Mouse (Mus musculus) T-helper 17 cell (primary cell): ENCODE results near the gene Fgd6.

Experiments used
- in situ Hi-C, 2 experiments: fragments of 300-600 bp; cut with MboI, MseI; formaldehyde crosslinking; loops; 1 replicate in 1 of 2; 2 replicates in 1 of 2; pipeline ENCODE4 v1.15.1; 2025; ENCODE audit warnings: high pct_unique_total_duplicates in 2 of 2

Fgd6 gene

DNA sequence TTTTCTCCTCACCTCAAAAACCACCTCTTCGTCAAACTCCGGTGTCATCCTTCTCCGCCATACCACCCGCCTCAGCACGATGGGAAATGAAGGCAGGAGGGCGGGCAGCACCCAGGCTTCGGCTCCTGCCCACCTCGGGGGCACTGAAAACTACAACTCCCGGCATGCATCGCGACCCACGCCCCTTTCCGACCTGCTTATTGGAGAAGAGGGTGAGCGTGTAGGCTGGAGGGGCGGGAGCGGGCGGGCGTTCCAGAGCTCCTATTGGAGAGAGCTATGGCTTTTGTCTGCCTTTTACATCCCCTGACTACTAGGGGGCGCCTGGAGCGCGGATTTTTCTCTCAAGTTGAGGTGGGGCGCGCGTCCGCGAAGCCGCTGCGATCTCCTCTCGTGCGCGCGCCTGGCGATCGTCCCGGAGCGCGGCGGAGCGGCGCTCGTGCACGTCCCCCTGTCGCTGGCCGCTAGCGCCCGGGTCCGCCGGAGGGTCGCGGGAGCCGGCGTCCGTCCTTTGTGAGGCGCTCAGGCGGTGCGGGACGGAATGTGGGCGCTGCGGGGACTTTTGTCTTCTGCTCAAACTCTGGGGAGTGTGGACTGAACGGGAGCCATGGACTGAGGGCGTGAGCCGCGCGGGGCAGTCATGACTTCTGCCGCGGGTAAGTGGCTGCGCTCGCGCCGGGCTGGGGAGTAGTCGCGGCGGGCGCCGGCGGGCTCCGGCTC is at the start of gene Fgd6, which contains the start of gene Vezt:
Gene Fgd6 (plus strand): TSS at position 344 of the 717 bp plus-strand sequence.
Gene Vezt (minus strand): TSS at position 160 of the 717 bp plus-strand sequence.
- in situ Hi-C loops, result loop anchor here in 1 of 2 experiments (10.0 kb wide), 1 partner anchor 79 kb away; no protein-coding TSS in a partner anchor

DNA sequence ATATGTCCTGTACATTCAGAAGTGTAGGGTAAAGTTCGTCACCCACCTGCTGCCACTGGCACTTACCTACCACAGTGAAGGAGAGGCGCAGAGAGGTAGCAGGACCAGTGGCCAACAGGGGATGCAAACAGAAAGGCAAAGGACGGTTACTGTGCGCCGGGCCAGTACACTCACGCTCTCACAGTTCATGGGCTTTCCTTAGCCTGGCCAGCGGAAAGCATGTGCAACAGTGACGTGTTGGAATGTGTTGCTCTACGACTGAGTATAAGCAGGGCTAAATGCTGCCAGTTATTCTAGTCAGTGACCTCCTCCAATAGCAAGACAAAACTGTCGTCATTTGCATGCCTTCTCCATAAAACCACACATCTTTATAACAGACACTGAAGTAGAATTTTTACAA is 41.7 kb upstream of the Fgd6 start:
- in situ Hi-C loops, result no loop called here

DNA sequence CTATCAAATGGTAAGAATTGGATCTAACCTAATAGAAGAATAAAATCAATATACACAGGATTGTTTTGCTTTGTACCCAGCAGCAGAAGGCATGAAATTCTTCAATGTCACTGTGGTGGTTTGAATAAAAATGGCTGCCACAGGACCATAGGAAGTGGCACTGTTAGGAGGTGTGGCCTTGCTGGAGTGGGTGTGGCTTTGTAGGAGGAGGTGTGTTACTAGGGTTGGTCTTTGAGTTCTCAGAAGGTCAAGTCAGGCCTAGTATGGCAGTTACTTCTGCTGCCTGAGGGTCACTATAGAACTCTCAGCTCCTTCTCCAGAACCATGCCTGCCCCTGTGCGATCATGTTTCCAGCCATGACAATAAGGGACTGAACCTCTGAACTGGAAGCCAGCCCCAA is 40.7 kb upstream of the Fgd6 start:
- in situ Hi-C loops, result no loop called here

DNA sequence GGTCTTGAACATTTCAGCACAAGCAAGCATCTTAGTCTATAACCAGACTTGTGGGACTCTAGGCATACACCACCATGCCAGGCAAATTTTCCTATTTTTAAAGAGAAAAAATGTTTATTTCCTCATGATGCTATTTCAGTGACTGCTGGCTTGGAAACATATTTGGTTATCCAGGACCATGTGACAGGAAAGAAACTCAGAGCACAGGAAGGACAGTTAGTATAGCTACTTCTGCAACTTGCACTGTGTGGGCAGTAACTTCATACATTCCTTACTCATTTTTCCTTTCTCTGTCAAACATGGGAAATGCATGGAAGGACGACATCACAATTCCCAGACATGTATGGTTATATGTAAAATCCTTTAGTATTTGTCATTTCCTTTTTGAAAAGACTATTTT is 36.4 kb upstream of the Fgd6 start:
- in situ Hi-C loops, result no loop called here

DNA sequence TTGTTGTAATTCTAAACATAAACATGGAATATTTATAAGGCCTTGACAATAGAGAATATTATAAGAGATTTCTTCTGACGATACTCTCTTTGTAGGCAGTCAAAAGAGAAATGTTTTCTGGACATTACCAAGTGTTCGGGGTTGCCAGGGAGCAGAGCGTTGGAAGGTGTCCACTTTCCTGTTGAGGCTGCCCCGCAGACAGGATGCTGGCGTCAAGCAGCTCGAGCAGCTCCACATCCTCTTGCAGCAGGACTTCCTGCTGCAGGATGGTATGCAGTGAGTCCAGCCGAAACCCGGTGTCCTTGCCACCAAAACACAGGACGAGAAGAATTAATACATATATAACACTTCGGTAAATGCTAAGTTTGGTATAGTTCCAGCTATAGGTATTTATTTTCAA is 35.6 kb upstream of the Fgd6 start:
- in situ Hi-C loops, result no loop called here

DNA sequence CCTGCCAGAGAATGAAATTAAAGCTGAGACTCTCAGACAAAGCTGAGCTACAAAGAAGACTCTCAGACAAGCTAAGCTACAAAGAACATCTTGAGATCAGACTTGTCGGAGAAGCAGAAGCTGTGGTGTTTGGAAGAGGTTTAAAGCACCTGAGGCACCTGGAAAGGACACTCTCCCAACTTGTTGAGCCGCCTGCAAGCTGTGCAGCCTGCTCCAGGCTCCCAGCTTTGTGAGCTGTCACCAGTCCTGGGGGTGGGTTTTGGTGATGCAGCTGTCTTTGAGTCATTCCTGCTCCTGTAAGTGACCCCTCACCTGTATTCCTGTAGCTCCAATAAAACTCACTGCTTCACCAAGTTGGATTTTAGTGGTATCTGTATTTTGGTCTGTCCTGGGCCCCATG is 27.4 kb upstream of the Fgd6 start:
- in situ Hi-C loops, result loop anchor here in 1 of 2 experiments (5.0 kb wide), 1 partner anchor 36 kb away; no protein-coding TSS in a partner anchor

DNA sequence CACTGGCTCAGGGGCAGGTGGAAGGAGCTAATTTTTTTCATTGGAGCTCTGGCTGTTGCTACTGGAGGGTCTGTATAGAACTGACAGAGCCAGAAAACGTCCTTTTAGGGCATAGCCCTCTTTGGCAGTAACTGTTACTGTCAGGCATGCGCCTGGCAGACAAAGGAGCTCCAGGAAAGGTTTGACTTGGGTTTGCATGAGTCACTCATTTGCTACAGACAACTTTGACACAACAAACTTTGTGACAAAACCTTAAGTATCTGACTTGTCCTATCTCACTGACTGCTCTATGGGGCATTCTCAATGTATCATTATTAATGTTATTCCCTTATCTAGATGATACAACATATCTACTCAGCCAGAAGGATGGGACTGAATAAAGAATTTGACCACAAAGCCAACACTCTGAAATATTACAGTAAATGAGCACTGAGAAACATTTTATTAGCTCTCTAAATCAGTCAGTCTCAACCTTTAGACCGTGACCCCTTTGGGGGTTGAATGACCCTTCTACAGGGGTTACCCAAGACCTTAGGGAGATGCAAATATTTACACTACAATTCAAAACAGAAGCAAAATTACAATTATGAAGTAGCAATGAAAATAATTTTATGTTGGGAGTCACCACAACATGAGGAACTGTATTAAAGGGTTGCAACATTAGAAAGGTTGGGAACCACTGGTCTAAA is 25.7 kb upstream of the Fgd6 start:
- in situ Hi-C loops, result loop anchor here (5.0 kb wide), 2 partner anchors 38 to 107 kb away; no protein-coding TSS in a partner anchor

DNA sequence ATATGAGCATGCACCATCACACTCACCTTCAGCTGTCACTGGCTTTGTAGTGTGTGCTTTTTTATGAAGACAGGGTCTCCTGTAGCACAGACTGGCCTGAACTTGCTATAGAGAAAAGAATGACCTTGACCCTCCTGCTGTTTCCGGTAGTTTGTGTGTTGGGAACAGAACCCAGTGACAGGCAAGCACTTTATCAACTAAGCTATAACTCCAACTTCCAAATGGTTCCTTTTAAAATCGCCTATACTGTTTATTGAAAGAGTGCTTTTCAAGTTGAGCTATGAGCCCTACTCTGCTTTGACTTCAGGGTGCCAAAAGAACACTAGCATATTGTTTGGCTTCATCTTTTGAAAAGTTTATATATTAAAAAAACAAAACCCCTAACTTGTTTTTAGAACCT is 24.8 kb upstream of the Fgd6 start:
- in situ Hi-C loops, result loop anchor here in 1 of 2 experiments (5.0 kb wide), 1 partner anchor 106 kb away; no protein-coding TSS in a partner anchor

DNA sequence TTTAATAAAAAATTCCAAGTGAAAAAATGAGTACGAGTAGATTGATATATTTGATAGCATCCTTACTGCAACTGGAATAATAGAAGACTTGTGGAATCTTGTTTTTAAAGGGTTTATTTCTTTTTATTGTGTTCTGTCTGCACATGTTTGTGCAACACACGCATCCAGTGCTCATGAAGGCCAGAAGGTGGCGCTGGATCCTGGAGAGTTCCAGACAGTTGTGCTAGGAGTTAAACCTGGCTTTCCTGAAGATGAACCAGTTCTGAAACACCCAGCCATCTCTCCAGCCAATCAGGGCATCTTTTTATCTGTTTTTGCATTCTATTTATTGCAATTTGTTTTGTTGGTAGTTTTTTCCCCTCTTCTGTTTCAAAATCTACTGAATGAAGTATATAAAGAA is 22.6 kb upstream of the Fgd6 start:
- in situ Hi-C loops, result loop anchor here in 1 of 2 experiments (5.0 kb wide), 1 partner anchor 104 kb away; no protein-coding TSS in a partner anchor

DNA sequence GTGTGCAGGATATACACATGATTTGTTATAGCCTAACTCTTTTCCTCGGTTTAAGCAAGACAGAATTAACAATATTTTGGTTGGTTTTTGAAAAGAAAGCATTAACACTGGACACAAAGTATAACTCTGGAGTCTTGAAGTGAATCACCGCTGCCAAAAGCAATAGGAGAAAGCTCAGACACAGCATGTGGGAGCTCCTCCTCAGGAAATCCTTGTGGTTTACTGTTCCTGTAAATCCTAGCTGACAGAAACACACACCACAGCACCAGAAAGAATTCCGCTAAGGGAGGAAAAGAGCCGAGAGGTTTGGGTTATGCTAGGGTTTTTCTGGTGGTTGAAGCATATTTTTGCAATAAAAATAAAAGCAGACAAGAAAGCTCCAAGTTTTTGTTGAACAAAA is 21.6 kb upstream of the Fgd6 start:
- in situ Hi-C loops, result loop anchor here in 1 of 2 experiments (5.0 kb wide), 1 partner anchor 103 kb away; no protein-coding TSS in a partner anchor

DNA sequence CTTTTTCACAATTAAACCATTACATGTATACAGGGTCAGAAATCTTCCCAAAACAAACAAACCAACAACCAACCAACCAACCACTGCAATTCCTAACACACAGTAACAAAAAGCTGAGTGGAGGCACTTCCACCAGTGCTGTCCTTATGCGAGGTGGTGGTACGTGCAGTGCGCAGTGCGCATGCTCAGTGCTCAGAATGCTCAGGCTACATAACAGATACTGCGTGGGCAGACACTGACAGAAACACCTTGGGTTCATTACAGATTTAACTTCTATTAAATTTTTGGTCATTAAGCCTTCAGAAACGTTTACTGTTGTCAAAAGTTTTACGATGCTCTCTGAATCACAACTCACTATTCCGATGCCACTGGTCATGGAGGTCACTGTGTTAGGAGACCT is 18.3 kb upstream of the Fgd6 start:
- in situ Hi-C loops, result no loop called here

DNA sequence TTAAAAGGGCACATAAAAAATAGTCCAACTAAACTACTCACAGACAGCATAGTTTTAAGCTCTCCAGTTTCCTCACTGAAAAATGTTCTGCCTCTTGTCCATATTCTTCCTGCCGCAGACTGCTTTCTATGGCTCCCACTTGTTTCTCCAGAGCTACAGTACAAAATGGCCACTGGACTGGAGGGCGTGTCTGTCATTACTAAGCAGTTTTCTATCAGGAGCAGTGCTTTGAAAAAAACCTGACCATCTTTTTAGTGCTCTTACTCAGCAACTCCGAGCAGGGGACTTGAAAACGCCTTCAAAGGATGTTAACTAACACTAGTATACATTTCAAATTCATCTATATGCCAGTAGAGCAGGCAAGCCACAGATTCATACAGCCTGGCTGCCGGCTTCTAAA is 15.2 kb upstream of the Fgd6 start:
- in situ Hi-C loops, result loop anchor here in 1 of 2 experiments (5.0 kb wide), 1 partner anchor 47 kb away; no protein-coding TSS in a partner anchor

DNA sequence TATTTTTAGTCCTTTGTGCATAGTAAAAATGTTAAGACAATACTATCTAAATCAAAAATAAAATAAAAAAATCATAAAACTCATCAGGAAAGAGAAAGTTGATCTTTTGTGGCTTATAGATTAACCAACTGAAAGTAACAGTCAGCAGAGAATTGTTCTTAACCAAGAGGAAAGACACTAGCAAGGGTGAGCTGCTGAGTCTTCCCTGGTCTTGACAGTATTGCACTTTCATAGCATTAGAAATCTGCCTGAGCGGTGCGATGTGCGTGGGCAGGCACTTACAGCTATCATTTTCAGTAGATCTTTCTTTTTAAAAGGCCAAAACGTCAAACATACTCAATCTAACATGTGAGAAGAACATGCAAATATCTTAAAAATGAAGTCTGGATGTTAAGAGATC is 14.7 kb upstream of the Fgd6 start:
- in situ Hi-C loops, result loop anchor here in 1 of 2 experiments (5.0 kb wide), 1 partner anchor 46 kb away; no protein-coding TSS in a partner anchor

DNA sequence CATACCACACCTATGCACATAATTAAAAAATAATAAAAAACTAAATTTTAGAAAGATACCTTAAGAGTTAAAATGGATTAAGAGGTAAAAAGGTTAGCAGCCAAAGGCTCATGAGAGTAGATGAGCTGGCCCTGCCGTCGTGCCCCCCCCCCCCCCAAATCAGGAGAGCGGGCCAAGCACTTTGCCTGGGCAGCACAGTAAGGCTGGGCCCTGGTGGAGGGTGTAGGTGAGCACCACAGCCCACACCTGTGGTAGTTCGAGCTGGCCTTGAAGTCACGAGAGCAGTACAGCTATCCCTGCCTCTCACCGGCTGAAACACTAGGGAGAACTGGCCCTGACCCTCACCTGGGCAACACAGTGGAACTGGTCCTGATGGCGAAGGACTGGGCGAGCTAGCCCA is 10.7 kb upstream of the Fgd6 start:
- in situ Hi-C loops, result no loop called here

DNA sequence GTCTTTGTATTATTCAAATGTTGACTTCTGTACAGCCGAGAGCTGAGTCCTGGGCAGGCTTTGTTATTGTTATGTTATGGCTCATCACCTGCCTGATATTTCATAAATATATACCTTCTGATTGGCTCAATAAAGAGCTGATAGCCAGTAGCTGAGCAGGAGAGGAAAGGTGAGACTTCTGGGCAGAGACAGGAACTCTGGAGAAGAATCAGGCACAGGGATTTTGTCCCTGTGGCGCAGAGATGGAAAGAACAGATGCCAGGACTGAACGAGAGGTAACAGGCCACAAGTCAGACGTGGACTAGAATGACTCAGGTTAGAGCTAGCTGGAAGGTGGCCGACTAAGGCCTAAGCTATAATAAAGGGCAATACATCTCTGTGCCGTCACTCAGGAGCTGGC is 7.3 kb upstream of the Fgd6 start:
- in situ Hi-C loops, result no loop called here

DNA sequence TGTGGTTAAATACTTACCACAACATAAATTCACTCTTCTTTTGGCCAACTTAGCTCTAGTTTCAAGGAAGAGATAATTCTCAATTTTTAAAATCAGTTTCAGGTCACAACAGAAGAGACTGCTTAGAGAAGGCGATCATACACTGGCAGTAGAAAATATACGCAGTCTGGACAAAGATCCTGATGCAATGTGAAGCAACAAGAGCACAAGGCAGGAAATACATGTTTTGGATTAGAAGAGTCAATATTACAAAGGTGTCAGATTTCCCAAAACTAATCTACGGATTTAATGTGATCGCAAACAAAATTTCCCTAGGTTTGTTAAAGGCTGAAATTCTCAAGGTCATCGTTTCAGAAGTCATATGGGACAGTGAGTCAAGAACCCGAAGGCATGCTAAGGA is 4.6 kb upstream of the Fgd6 start:
- in situ Hi-C loops, result loop anchor here in 1 of 2 experiments (10.0 kb wide), 1 partner anchor 84 kb away; no protein-coding TSS in a partner anchor

DNA sequence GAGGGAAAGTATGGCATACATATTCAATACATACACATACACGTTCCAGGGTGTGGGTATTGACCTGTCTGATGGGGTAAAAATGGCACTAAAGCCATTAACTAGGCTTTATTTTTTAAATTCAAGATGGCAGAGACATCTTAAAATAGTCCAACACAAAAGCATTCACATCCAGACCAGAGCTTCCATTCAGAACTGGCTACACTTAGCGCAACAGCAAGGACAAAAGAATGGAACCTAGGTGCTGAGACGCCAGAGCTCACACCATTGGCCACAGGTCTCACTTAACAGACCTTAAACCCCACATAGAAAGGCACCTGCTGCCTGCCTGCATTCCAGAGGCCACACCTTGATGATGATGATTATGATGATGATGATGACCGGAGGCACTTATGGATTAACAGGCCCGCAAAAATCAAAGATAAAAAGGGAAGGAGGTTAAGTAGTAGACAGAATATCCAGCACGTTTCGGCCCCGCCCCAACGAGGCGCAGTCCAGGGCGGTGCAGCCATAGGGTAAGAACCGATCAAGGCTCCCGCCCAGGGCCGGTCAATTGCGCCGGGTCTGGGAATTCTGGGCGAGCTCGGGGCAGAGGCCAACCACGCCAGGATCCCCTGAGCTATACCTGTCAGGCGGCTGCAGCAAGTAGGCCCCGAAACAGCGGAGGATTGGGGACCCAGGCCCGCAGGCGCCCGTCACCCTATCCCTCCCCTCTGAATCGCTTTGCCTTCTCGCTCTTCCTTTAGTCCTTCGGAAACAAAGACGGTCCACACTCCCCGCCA is 734 bp upstream of the Fgd6 start:
- in situ Hi-C loops, result loop anchor here in 1 of 2 experiments (10.0 kb wide), 1 partner anchor 80 kb away; no protein-coding TSS in a partner anchor

DNA sequence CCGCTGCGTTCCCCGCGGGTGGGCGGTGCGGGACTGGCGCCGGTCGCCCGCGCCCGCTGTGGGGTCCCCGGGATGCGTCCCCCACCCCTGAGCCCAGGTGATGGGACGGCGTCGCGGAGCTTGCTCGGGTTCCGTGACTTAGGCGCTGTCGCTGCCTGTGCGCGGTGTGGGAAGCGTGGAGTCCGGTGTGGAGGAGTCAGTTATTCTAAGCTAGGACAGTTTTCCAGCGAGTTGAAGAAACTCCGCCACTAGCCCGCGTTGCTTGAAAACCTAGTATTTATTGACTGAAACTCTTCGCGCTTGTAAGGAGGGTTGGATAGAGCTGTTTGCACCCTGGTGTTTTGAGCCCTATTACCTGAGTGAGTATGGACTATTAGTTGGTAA is 566 bp downstream of the Fgd6 start:
- in situ Hi-C loops, result loop anchor here in 1 of 2 experiments (10.0 kb wide), 1 partner anchor 78 kb away; no protein-coding TSS in a partner anchor

DNA sequence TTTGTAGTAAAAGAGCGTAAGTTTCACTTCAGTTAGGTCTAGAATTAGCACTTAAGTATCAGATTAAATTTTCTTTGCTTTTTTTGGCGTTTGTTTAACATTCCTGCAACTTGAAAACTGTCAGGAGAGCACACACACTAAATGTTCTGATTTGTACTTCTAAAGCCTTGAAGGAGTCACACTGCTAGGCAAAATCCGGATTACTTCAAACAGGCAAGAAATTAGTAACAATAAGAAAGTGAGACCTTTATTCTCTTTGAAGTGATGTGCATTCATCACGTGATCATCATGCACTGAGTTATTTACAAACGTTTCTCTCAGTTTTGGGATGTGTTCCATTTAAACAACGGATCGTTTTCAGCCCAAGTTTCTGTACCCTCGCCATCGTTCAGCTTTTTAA is 1.4 kb downstream of the Fgd6 start:
- in situ Hi-C loops, result loop anchor here in 1 of 2 experiments (10.0 kb wide), 1 partner anchor 78 kb away; no protein-coding TSS in a partner anchor

DNA sequence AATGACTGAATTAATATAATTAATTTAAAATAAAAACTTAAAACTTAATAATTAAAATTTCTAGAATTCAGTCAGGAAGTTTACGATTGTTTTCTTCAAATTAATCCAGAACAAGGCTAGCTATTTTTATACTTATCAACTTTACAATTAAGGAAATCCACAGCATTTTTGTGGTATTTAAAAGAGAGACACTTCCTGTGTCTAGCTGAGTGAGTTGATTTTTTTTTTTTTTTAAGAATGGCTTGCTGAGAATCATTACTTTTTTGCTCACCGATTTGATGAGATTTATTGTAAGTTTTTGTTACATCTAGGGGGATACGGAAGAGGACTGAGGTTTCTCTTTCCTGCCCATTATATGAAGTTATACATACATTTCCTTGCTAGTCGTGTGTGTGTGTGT is 1.8 kb downstream of the Fgd6 start:
- in situ Hi-C loops, result loop anchor here in 1 of 2 experiments (10.0 kb wide), 1 partner anchor 77 kb away; no protein-coding TSS in a partner anchor
